Mouse (Mus musculus): Measurements from ENCODE around the gene Clec14a. TPM values are rescaled to one million over a fixed set of nuclear protein-coding genes. Genes with fewer than 3 reads are reported as not detected.
"Not testable (repeated sequence)": the region's sequence is repeated elsewhere in the genome, so short reads cannot be mapped to it uniquely, and the experiment has no call there.

The Clec14a gene
- 7.6 and 8.3 TPM in 2 replicates for polyA plus RNA-seq (2016; fragmentation: Nextera tagmentation; extraction: Ambion mirVana)

DNA sequence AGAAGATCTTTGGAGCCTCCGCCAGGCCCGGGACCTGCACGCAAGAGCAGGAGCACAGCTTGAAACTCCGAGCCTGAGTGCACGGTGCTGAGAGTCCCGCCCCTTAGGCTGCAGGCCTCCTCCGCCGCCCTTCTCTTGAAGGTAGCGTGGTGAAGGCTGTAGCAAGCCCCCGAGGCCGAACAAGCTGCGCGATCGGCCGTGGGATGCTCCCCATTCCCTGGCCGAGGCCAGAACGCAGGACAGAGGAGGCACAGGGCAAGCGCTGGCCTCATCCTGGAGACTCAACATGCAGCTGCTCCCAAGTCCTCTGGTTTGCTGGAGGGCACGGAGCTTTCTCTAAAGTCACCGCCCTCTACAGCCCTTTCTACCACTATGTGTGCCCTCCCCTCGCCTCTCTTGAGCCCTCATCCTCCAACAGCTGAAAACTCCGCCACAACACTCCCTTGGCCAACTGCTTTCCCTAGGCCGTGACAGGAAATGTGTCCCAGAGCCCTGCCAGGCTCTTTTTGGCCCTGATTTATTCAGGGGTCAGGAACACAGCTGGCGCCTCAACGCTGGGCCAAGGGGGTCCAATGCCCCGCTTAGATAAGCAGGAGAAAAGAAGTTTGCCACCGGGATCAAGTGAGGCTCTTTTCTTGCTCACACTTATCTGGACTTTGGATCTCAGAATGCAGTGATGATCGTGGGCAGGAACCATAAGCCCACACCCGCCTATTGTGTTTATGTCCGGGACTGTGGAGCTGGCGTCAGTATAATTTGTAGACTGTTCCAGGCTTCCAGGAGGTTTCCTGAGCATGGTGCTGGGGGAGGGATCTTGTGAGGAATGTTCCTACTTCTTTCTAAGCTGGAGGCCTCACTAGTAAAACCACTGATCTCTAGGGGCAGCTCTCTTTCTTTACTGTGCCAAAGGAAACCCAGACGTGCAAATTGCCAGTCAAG lies at the start of gene Clec14a:
Gene Clec14a, minus strand, starts transcription at position 728 of the 939 bp plus-strand sequence.
- Histone ChIP-seq H3K4me2 (peak within 1 kb of the TSS; percentile 57), H3K4me3 (peak within 1 kb of the TSS; percentile 41), H3K9ac (peak within 1 kb of the TSS; percentile 27), H3K9me3 (replicated peaks) (no peaks in the 10 kb centered on the region), H3K27me3 (replicated peaks) (peaks cover 5% of the 10 kb centered on the region; the same call in 1 of the 2 replicates), H3K27ac (0 out of 2 replicates have a peak within 1 kb of the TSS, but pooled peaks have one; percentile 51), H3K36me3 (no peaks in the 10 kb centered on the region), H3K4me1 (no peaks in the 10 kb centered on the region)
- ATAC-seq: peak; percentile 64
- WGBS (ENCODE audit: insufficient replicate concordance): 11% methylated on average over 32 of the region's 32 CpGs

DNA sequence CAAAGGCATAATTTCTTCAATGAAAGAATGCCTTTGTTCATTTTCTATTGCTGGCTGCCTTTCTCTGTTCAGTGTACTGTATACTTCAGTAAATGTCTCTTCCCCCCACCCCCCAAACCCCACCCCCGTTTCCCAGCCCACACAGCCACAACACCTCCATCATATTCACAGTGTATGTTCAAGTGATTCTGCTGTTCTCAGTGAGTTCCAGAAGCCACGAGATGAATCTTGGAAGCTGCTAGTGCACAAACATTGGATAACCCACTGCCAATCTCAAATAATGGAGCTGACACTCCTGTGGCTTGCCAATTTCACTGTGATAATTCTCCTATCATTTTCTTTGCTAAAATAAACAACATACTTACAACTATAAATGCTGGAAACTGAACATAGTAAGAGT lies 38.7 kb upstream of the Clec14a start:
- 45% methylated on average over 2 of the region's 2 CpGs for WGBS (ENCODE audit: insufficient replicate concordance)
- Histone ChIP-seq H3K4me2 (no peak overlapping the region), H3K9me3 (replicated peaks) (no peaks in the 10 kb centered on the region), H3K9ac (no peak overlapping the region), H3K4me3 (no peak overlapping the region), H3K36me3 (no peaks in the 10 kb centered on the region), H3K27ac (no peak overlapping the region), H3K27me3 (replicated peaks) (no peaks in the 10 kb centered on the region), H3K4me1 (no peaks in the 10 kb centered on the region)
- ATAC-seq: no peak

DNA sequence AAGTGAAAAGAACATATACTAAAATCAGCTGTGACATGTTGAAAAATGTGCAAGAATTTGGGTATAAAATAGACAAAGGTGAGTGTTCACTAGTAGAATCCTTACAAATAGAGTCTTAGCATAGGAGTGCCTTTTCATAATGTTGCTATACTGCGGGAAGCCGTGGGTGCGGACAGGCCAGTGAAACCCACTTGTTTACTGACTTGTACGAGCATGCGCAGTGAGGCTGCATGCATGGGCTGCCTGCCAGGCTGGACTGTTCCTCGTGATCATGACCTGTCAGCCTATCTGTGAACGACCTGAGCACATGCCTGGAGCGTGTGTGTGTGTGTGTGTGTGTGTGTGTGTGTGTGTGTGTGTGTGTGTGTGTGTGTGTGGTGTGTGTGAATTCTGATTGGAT lies 37.3 kb upstream of the Clec14a start:
- H3K9ac ChIP-seq; H3K4me2 ChIP-seq; H3K36me3 ChIP-seq; ATAC-seq; H3K4me1 ChIP-seq; H3K27me3 ChIP-seq (replicated peaks); H3K27ac ChIP-seq; H3K4me3 ChIP-seq; H3K9me3 ChIP-seq (replicated peaks): not testable (repeated sequence)
- WGBS (ENCODE audit: insufficient replicate concordance): 59% methylated on average over 8 of the region's 8 CpGs

DNA sequence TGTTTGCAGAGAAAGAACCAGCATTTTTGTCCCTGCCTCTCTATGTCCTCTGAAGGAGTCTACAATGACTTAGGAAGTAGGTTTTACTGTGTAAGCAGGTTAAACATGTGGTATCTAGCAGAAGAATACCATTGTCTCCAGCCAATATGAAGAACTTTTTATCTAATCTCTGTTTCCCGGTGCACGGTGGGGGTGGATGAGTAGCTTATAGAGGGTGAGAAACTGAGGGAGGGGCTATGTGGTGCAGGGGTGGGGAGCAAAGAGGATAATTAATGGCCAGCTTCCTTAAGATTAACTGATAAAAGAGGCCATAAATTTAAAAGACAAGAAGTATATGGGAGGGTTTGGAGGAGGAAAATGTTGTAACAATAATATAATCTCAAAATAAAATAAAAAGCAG lies 36.5 kb upstream of the Clec14a start:
- H3K27me3 ChIP-seq (replicated peaks): no peaks in the 10 kb centered on the region
- WGBS (ENCODE audit: insufficient replicate concordance): 17% methylated on average over 2 of the region's 2 CpGs
- H3K4me2 ChIP-seq: no peak overlapping the region
- no peak for ATAC-seq
- H3K4me3 ChIP-seq: no peak overlapping the region
- H3K9me3 ChIP-seq (replicated peaks): no peaks in the 10 kb centered on the region
- H3K36me3 ChIP-seq: no peaks in the 10 kb centered on the region
- H3K9ac ChIP-seq: no peak overlapping the region
- H3K27ac ChIP-seq: no peak overlapping the region
- no peaks in the 10 kb centered on the region for H3K4me1 ChIP-seq

DNA sequence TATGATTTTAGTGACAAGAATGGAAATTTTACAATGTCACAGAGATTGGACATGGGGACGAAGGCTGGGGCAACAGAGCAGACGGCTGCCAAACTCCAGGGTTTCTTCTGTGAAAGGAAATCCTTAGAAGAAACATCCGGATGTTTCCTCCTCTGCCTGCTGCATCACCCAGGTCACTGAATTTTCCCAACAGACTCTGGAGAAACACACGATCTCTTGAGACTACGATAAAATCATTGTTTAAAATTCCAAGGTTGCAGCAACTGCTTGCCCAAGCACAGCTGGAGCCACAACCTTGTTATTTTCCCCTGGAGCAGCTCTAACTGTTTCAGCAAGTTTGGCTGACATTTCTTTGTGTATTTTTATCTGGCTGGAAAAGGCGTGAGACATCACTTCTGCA lies 27.9 kb upstream of the Clec14a start:
- Histone ChIP-seq H3K27ac (no peak overlapping the region), H3K4me1 (no peaks in the 10 kb centered on the region), H3K36me3 (no peaks in the 10 kb centered on the region), H3K9me3 (replicated peaks) (no peaks in the 10 kb centered on the region), H3K9ac (no peak overlapping the region), H3K4me2 (no peak overlapping the region), H3K4me3 (no peak overlapping the region), H3K27me3 (replicated peaks) (no peaks in the 10 kb centered on the region)
- WGBS (ENCODE audit: insufficient replicate concordance): 63% methylated on average over 6 of the region's 6 CpGs
- no peak for ATAC-seq

DNA sequence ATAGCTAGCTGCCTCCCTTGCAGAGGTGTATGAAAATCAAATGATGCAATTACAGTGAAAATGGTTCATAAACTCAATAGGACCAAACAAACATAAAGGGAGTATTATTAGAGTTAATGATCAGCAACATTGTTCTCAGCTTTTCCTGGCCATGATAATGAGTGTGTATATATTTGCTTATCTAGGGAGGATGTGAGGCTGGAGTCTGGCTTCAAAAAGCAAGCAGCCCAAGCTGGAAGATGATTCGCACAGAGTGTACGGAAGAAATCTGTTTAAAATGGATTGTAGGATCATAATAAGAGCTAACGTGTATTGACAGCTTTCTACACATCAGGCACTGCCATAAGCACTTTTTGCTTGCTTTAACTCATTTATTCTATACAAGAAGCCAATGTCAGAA lies 16.8 kb upstream of the Clec14a start:
- H3K4me3 ChIP-seq: no peak overlapping the region
- ATAC-seq: no peak
- 62% methylated on average over 3 of the region's 3 CpGs for WGBS (ENCODE audit: insufficient replicate concordance)
- no peak overlapping the region for H3K27ac ChIP-seq
- H3K9me3 ChIP-seq (replicated peaks): no peaks in the 10 kb centered on the region
- H3K36me3 ChIP-seq: no peaks in the 10 kb centered on the region
- no peaks in the 10 kb centered on the region for H3K27me3 ChIP-seq (replicated peaks)
- H3K4me1 ChIP-seq: no peaks in the 10 kb centered on the region
- no peak overlapping the region for H3K9ac ChIP-seq
- no peak overlapping the region for H3K4me2 ChIP-seq

DNA sequence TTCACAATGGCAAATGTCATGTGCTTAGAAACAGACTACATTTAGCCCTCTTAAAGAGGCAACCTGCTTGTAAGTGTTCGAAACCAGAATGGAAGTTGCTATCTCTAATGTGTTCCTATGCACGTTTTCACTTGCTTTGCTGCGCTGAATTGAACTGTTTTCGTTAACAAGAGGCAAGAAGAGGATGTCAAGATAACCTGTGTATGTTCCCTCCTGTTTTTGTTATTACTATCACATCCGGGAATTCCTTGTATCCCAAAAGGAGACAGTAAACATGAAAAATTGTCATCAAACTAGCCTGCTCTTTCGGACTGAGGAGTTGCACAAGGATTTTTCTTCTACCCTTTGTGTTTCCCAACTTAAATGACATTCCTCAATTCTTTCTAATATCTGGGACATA lies 1.4 kb upstream of the Clec14a start:
- H3K9ac ChIP-seq: no peak overlapping the region
- no peak overlapping the region for H3K4me2 ChIP-seq
- H3K36me3 ChIP-seq: no peaks in the 10 kb centered on the region
- H3K4me1 ChIP-seq: no peaks in the 10 kb centered on the region
- H3K4me3 ChIP-seq: no peak overlapping the region
- peaks cover 5% of the 10 kb centered on the region; the same call in 1 of the 2 replicates for H3K27me3 ChIP-seq (replicated peaks)
- H3K9me3 ChIP-seq (replicated peaks): no peaks in the 10 kb centered on the region
- 59% methylated on average over 6 of the region's 6 CpGs for WGBS (ENCODE audit: insufficient replicate concordance)
- no peak overlapping the region for H3K27ac ChIP-seq
- ATAC-seq: no peak

DNA sequence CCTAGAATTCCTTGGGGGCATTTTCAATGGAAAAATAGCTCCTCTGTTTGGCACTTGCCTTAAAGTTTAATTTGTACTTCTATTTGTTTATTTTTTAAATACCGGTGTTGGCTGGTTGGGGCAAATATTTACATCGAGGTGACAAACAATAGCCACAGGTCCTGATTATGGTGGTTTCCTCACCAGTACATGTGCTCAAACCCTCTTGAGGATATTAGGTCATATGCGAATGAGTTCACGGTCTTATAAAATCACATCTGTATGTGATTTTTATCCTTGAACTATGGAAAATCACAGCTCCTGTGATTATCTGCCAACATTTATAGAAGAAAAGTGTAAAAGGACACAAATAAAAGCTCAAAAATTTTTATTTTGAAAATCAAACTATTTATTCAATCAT lies 415 bp upstream of the Clec14a start:
- Histone ChIP-seq H3K9me3 (replicated peaks) (no peaks in the 10 kb centered on the region), H3K9ac (no peak overlapping the region), H3K4me2 (no peak overlapping the region), H3K4me1 (no peaks in the 10 kb centered on the region), H3K27me3 (replicated peaks) (peaks cover 5% of the 10 kb centered on the region; the same call in 1 of the 2 replicates), H3K36me3 (no peaks in the 10 kb centered on the region), H3K27ac (no peak overlapping the region), H3K4me3 (no peak overlapping the region)
- WGBS (ENCODE audit: insufficient replicate concordance): 63% methylated on average over 4 of the region's 4 CpGs
- ATAC-seq: no peak

DNA sequence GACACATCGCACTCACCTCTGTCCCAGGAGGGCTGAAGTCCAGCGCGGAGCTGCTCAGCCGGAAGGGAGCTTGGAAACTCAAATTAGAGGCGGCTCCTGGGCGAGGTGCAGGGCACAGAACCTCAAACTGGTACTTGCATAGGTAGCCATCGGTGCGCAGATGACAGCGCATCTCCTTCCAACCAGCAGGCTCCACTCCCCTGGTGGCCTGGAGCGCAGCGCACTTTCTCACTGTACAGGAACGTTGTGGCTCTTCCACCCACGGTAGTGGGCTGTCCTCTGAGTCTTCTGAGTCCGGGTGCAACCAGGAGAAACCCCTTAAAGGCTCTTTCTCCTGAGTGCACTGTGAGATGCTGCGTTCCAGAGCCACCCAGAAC lies 916 bp downstream of the Clec14a start:
- Histone ChIP-seq H3K4me2 (peak overlapping the region; percentile 57), H3K27ac (0 out of 2 replicates have a peak overlapping the region, but pooled peaks have one; percentile 51), H3K9me3 (replicated peaks) (no peaks in the 10 kb centered on the region), H3K4me1 (no peaks in the 10 kb centered on the region), H3K27me3 (replicated peaks) (peaks cover 5% of the 10 kb centered on the region; the same call in 1 of the 2 replicates), H3K36me3 (no peaks in the 10 kb centered on the region), H3K9ac (peak overlapping the region; percentile 27), H3K4me3 (peak overlapping the region; percentile 41)
- 0 out of 2 replicates have a peak, but pooled peaks have one; percentile 15 for ATAC-seq
- WGBS (ENCODE audit: insufficient replicate concordance): 7% methylated on average over 15 of the region's 15 CpGs

DNA sequence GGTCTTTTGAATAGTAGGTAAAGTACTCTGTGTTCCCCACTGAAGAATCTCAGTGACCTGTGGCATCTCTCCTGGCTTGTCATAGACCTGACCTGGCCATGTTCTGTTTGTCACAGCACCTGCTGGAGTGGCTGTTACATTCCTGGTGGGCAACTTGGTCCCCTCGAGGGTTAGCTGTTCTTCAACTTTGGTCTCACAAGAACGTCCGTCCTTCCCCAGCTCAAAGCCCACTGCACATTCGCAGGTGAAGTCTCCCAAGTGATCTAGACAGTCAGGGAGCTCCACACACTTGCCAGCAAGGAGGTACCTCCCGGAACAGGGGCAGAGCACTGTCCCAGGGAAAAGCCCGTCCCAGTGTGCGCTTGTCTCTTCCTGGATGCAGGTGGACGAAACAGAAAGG lies 1.3 kb downstream of the Clec14a start:
- H3K27ac ChIP-seq: 0 out of 2 replicates have a peak overlapping the region, but pooled peaks have one; percentile 51
- WGBS (ENCODE audit: insufficient replicate concordance): 25% methylated on average over 8 of the region's 8 CpGs
- no peak for ATAC-seq

DNA sequence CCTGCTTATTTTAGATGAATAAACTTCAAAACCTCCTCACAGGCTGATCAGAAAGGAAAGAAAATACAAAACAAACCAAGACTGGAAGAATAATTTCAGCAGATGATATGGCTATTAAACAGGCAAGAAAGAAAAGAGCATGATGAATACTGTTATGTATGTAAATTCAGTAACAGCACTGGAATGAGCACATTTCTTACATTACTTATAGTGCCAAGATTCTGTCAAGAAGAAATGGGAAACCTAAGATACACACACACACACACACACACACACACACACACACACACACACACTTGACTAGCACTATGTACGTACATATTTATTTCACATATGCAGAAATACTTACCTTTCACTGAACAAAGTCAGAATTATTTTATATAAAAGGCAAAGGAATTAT lies 17.2 kb downstream of the Clec14a start:
- no peaks in the 10 kb centered on the region for H3K4me1 ChIP-seq
- no peak overlapping the region for H3K9ac ChIP-seq
- H3K4me2 ChIP-seq: no peak overlapping the region

More for the DNA sequence above, 1.3 kb downstream of the Clec14a start:
- peak overlapping the region; percentile 41 for H3K4me3 ChIP-seq
- no peaks in the 10 kb centered on the region for H3K4me1 ChIP-seq
- peaks cover 5% of the 10 kb centered on the region; the same call in 1 of the 2 replicates for H3K27me3 ChIP-seq (replicated peaks)
- peak overlapping the region; percentile 27 for H3K9ac ChIP-seq
- no peaks in the 10 kb centered on the region for H3K9me3 ChIP-seq (replicated peaks)
- H3K4me2 ChIP-seq: peak overlapping the region; percentile 57
- H3K36me3 ChIP-seq: no peaks in the 10 kb centered on the region

DNA sequence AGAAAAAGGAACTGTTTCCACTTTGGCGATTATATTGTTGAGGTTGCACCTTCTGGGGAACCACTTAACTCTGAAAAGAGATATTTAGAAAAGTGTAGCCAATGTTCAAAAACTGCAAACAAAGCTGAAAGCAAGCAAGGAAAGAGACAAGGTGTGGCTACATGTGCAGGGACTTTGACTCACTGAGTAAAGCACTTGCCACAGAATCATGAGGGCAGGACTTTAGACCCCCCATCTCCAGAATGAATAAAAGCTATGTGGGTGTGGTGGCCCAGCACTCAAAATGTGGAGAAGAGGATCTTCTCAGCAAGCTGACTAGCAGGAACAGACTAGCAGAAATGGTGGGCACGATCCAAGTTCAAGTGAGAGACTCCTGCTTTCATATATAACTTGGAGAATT lies 36.6 kb downstream of the Clec14a start:
- WGBS (ENCODE audit: insufficient replicate concordance): 50% methylated on average over 2 of the region's 2 CpGs
- H3K9ac ChIP-seq: no peak overlapping the region
- H3K4me1 ChIP-seq: no peaks in the 10 kb centered on the region
- no peaks in the 10 kb centered on the region for H3K9me3 ChIP-seq (replicated peaks)
- no peaks in the 10 kb centered on the region for H3K27me3 ChIP-seq (replicated peaks)
- no peak for ATAC-seq
- no peak overlapping the region for H3K4me3 ChIP-seq
- no peak overlapping the region for H3K27ac ChIP-seq
- H3K4me2 ChIP-seq: no peak overlapping the region
- no peaks in the 10 kb centered on the region for H3K36me3 ChIP-seq

More for the DNA sequence above, 17.2 kb downstream of the Clec14a start:
- whole genome bisulfite sequencing (ENCODE audit: insufficient replicate concordance): 79% methylated on average over 1 of the region's 1 CpGs
- H3K9me3 ChIP-seq (replicated peaks): no peaks in the 10 kb centered on the region
- no peaks in the 10 kb centered on the region for H3K36me3 ChIP-seq
- H3K27me3 ChIP-seq (replicated peaks): no peaks in the 10 kb centered on the region
- no peak for ATAC-seq
- no peak overlapping the region for H3K27ac ChIP-seq
- H3K4me3 ChIP-seq: no peak overlapping the region
